8 mouse cellular contexts compared by ENCODE assay signal in genomic region chr9:85588077-85588476, GRCm38 (mm10).
DNase-seq lines count a peak whose midpoint lies in the region; ATAC-seq and TF ChIP-seq lines count a peak whose summit lies in the region.

No protein-coding gene starts in this region.

- no peak overlapping the region for H3K4me3 ChIP-seq in forebrain, embryonic 11.5 days (ENCODE audit: low read depth, low read length)
- H3K4me3 ChIP-seq in forebrain, embryonic 16.5 days (replicated peaks; ENCODE audit: low read length) = no peak overlapping the region
- H3K4me3 ChIP-seq in spleen, adult 2 months (ENCODE audit: extremely low read depth, insufficient read depth, insufficient read length) = no peak overlapping the region
- no peak overlapping the region for H3K4me3 ChIP-seq in intestine, embryonic 14.5 days (ENCODE audit: low read depth, low read length)
- H3K4me3 ChIP-seq in liver, postnatal 0 days (ENCODE audit: low read depth, low read length) = no peak overlapping the region

- H3K9ac ChIP-seq in forebrain, embryonic 11.5 days (ENCODE audit: low read length) = no peak overlapping the region
- H3K9ac ChIP-seq in forebrain, embryonic 16.5 days (replicated peaks; ENCODE audit: low read depth, low read length) = no peak overlapping the region
- H3K9ac ChIP-seq in intestine, embryonic 14.5 days (ENCODE audit: low read length) = no peak overlapping the region
- no peak overlapping the region for H3K9ac ChIP-seq in liver, postnatal 0 days (replicated peaks)

- H3K4me2 ChIP-seq in forebrain, embryonic 11.5 days (ENCODE audit: low read depth, low read length, severe bottlenecking) = no peak overlapping the region
- H3K4me2 ChIP-seq in forebrain, embryonic 16.5 days (ENCODE audit: low read length) = no peak overlapping the region
- no peak overlapping the region for H3K4me2 ChIP-seq in intestine, embryonic 14.5 days (ENCODE audit: low read length)
- no peak overlapping the region for H3K4me2 ChIP-seq in liver, postnatal 0 days (ENCODE audit: low read depth, low read length)

- no peak for TF ChIP-seq EP300 in liver, postnatal 0 days (IDR thresholded peaks at IDR 0.05; ENCODE audit: low read depth)

- no peaks in the 10 kb centered on the region for H3K4me1 ChIP-seq in forebrain, embryonic 11.5 days (replicated peaks; ENCODE audit: control insufficient read depth, insufficient read depth, low read length)
- H3K4me1 ChIP-seq in forebrain, embryonic 16.5 days (replicated peaks; ENCODE audit: control insufficient read depth, insufficient read depth, low read length) = no peaks in the 10 kb centered on the region
- no peaks in the 10 kb centered on the region for H3K4me1 ChIP-seq in spleen, adult 2 months (ENCODE audit: control insufficient read depth, insufficient read depth, insufficient read length)
- no peaks in the 10 kb centered on the region for H3K4me1 ChIP-seq in intestine, embryonic 14.5 days (replicated peaks; ENCODE audit: control insufficient read depth, insufficient read depth, low read length)
- peaks cover 2% of the 10 kb centered on the region; the same call in 1 of the 2 replicates for H3K4me1 ChIP-seq in liver, postnatal 0 days (ENCODE audit: insufficient read depth)

- no peak for DNase-seq in forebrain, embryonic 11.5 days (ENCODE audit: low spot score)
- DNase-seq in spleen, adult 2 months (ENCODE audit: low read depth in 1 of 2, low spot score in 2 of 2) = peak; percentile 4 to 8
- DNase-seq in spleen, adult 12 weeks (ENCODE audit: low spot score) = no peak
- DNase-seq in intestine, embryonic 14.5 days (ENCODE audit: low spot score) = peak; percentile 57
- DNase-seq in liver, postnatal 0 days = peak; percentile 45
- DNase-seq in retina, postnatal 7 days (ENCODE audit: low read depth, low spot score) = peak; percentile 6

- ATAC-seq in forebrain, embryonic 11.5 days (replicated peaks; ENCODE audit: low FRiP score) = peak; percentile 64
- no peak for ATAC-seq in forebrain, embryonic 16.5 days
- ATAC-seq in common myeloid progenitor, adult 5-6 weeks (replicated peaks; ENCODE audit: low read depth, poor library complexity, severe bottlenecking) = peak; percentile 92
- ATAC-seq in intestine, embryonic 14.5 days (replicated peaks; ENCODE audit: low FRiP score, low TSS enrichment, low read depth) = peak; percentile 62; the same call in 1 of the 2 replicates
- ATAC-seq in liver, postnatal 0 days = peak; percentile 44

- no peaks in the 10 kb centered on the region for H3K9me3 ChIP-seq in forebrain, embryonic 11.5 days (ENCODE audit: control insufficient read depth, low read length)
- H3K9me3 ChIP-seq in forebrain, embryonic 16.5 days (ENCODE audit: control insufficient read depth, low read length) = peaks cover 8% of the 10 kb centered on the region
- H3K9me3 ChIP-seq in intestine, embryonic 14.5 days (ENCODE audit: control insufficient read depth, low read length) = peaks cover 6% of the 10 kb centered on the region; the same call in 1 of the 2 replicates
- H3K9me3 ChIP-seq in liver, postnatal 0 days (ENCODE audit: low read length) = no peaks in the 10 kb centered on the region

- no peaks in the 10 kb centered on the region for H3K36me3 ChIP-seq in forebrain, embryonic 11.5 days (ENCODE audit: control insufficient read depth, insufficient read depth, low read length)
- no peaks in the 10 kb centered on the region for H3K36me3 ChIP-seq in forebrain, embryonic 16.5 days (ENCODE audit: control insufficient read depth, insufficient read depth)
- no peaks in the 10 kb centered on the region for H3K36me3 ChIP-seq in spleen, adult 2 months (ENCODE audit: control insufficient read depth, insufficient read depth, low read length)
- H3K36me3 ChIP-seq in intestine, embryonic 14.5 days (ENCODE audit: control insufficient read depth, insufficient read depth, low read length) = no peaks in the 10 kb centered on the region
- no peaks in the 10 kb centered on the region for H3K36me3 ChIP-seq in liver, postnatal 0 days (replicated peaks; ENCODE audit: insufficient read depth, low read length)

- TF ChIP-seq POLR2A in spleen, adult 2 months (IDR thresholded peaks at IDR 0.05; ENCODE audit: low read depth, low read length) = no peak

- H3K27ac ChIP-seq in forebrain, embryonic 11.5 days (ENCODE audit: low read depth, low read length) = no peak overlapping the region
- no peak overlapping the region for H3K27ac ChIP-seq in forebrain, embryonic 16.5 days (ENCODE audit: low read length)
- H3K27ac ChIP-seq in spleen, adult 2 months (ENCODE audit: insufficient read depth, low read length) = no peak overlapping the region
- no peak overlapping the region for H3K27ac ChIP-seq in intestine, embryonic 14.5 days (ENCODE audit: low read depth)
- H3K27ac ChIP-seq in liver, postnatal 0 days (ENCODE audit: low read depth) = no peak overlapping the region

- TF ChIP-seq CTCF in spleen, adult 2 months (IDR thresholded peaks at IDR 0.05; ENCODE audit: extremely low read depth, insufficient read depth, insufficient read length, insufficient replicate concordance) = no peak
- TF ChIP-seq CTCF in liver, postnatal 0 days (IDR thresholded peaks at IDR 0.05; ENCODE audit: low read depth) = peak; percentile 75

- WGBS in forebrain, embryonic 11.5 days = 42% methylated on average over 2 of the region's 2 CpGs
- 41% methylated on average over 2 of the region's 2 CpGs for WGBS in forebrain, embryonic 16.5 days
- 40% methylated on average over 2 of the region's 2 CpGs for WGBS in spleen, adult 2 months
- 35% methylated on average over 2 of the region's 2 CpGs for WGBS in intestine, embryonic 14.5 days
- WGBS in liver, postnatal 0 days (ENCODE audit: insufficient replicate concordance) = 47% methylated on average over 2 of the region's 2 CpGs

- H3K27me3 ChIP-seq in forebrain, embryonic 11.5 days (ENCODE audit: control insufficient read depth, insufficient read depth, low read length) = no peaks in the 10 kb centered on the region
- no peaks in the 10 kb centered on the region for H3K27me3 ChIP-seq in forebrain, embryonic 16.5 days (replicated peaks; ENCODE audit: control insufficient read depth, insufficient read depth, low read length)
- no peaks in the 10 kb centered on the region for H3K27me3 ChIP-seq in spleen, adult 2 months (ENCODE audit: control insufficient read depth, insufficient read depth, low read length)
- H3K27me3 ChIP-seq in intestine, embryonic 14.5 days (replicated peaks; ENCODE audit: control insufficient read depth, insufficient read depth, low read length) = no peaks in the 10 kb centered on the region
- no peaks in the 10 kb centered on the region for H3K27me3 ChIP-seq in liver, postnatal 0 days (ENCODE audit: insufficient read depth, low read length)

Comparison
In these comparisons a context has a peak if more than half of its experiments do, and no peak if none do; other contexts are left out.
1. DNase-seq: peak in spleen, adult 2 months (2 of 2), intestine, embryonic 14.5 days (single experiment), liver, postnatal 0 days (single experiment) and retina, postnatal 7 days (single experiment); none in forebrain, embryonic 11.5 days (single experiment) and spleen, adult 12 weeks (single experiment).